Mouse (Mus musculus) hindbrain, embryonic 11.5 days (tissue): Measurements from ENCODE around the gene Olfr1428. TPM values are rescaled to one million over a fixed set of nuclear protein-coding genes. Genes with fewer than 3 reads are reported as not detected.
A peak's percentile ranks its signal among the peaks of the same experiment; 100 is the strongest.

Source experiments
- ATAC-seq: fragments of 200-750 bp; cut with Nextera tagmentation; 2 replicates; pipeline ENCODE4 v1.8.0; 2017; ENCODE audit warnings: mild to moderate bottlenecking, moderate TSS enrichment, moderate library complexity; ENCODE audit not compliant: low FRiP score
- DNase-seq: peaks from one replicate; pipeline ENCODE4 v3.0.0-alpha.2; 2015; ENCODE audit warnings: low spot score
- H3K27ac ChIP-seq: fragments of 300-500 bp; sonication (generic); 2 replicates; pipeline ENCODE4 v1.5.1; 2014; ENCODE audit warnings: mild to moderate bottlenecking, low read depth, low read length
- H3K27me3 ChIP-seq: fragments of 300-500 bp; sonication (generic); 2 replicates; pipeline ENCODE4 v1.6.1; 2014; ENCODE audit warnings: mild to moderate bottlenecking, low read length, moderate library complexity, mixed read lengths; ENCODE audit not compliant: control insufficient read depth, insufficient read depth
- H3K36me3 ChIP-seq: fragments of 300-500 bp; sonication (generic); 2 replicates; pipeline ENCODE4 v1.6.1; 2014; ENCODE audit warnings: mild to moderate bottlenecking, low read length, moderate library complexity, mixed read lengths; ENCODE audit not compliant: control insufficient read depth, insufficient read depth
- H3K4me1 ChIP-seq: fragments of 300-500 bp; sonication (generic); replicated peaks from 2 replicates; pipeline ENCODE4 v1.6.1; 2014; ENCODE audit warnings: low read length, mixed read lengths; ENCODE audit not compliant: control insufficient read depth, insufficient read depth
- H3K4me2 ChIP-seq: fragments of 300-500 bp; sonication (generic); replicated peaks from 2 replicates; pipeline ENCODE4 v1.6.1; 2014; ENCODE audit warnings: mild to moderate bottlenecking, low read depth, low read length
- H3K4me3 ChIP-seq: fragments of 300-500 bp; sonication (generic); 2 replicates; pipeline ENCODE4 v1.5.1; 2014; ENCODE audit warnings: low read depth, low read length
- H3K9ac ChIP-seq: fragments of 300-500 bp; sonication (generic); 2 replicates; pipeline ENCODE4 v1.6.1; 2014; ENCODE audit warnings: low read depth, low read length
- H3K9me3 ChIP-seq: fragments of 300-500 bp; sonication (generic); 2 replicates; pipeline ENCODE4 v1.6.1; 2016; ENCODE audit warnings: low read length; ENCODE audit not compliant: control insufficient read depth
- WGBS: fragments of 180-500 bp; shearing (Covaris S2); extraction: QIAGEN DNeasy Blood & Tissue Kit; methylation state at CpG from one replicate; pipeline ENCODE4 v1.1.7; 2014; 5-methylcytosine and 5-hydroxymethylcytosine counted together
- polyA plus RNA-seq: library from polyadenylated mRNA; unstranded; fragments of >200 nt; fragmentation: Nextera tagmentation; extraction: Ambion mirVana; gene quantifications from 2 replicates; pipeline ENCODE4 v1.2.1, GENCODE M21; 2014

Olfr1428 gene
- polyA plus RNA-seq = not detected in 2 replicates

DNA sequence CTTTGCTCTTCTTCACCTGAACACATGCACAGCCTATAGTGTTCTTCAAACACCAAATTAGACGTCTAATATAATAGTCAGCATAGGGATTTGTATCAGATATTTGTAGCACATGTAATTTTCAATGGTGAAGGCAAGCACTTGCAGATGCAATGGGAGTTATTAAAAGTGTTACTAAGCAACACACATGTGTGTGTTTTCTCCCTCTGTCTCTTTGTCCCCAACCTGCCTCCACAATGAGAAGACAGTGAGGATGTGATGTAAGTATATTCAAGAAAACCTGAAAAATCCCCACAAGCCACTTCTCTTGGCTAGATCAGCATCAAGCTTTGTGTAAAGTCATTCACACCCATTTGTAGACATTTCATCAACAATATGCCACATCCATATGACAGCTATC lies at the start of gene Olfr1428:
Olfr1428 (minus strand) TSS at position 101 of the 400 bp plus-strand sequence.
- ATAC-seq (no peak), DNase-seq (no peak)
- no peak within 1 kb of the TSS for H3K27ac ChIP-seq
- no peak within 1 kb of the TSS for H3K4me2 ChIP-seq
- H3K9me3 ChIP-seq = no peaks in the 10 kb centered on the region
- no peaks in the 10 kb centered on the region for H3K27me3 ChIP-seq
- H3K4me3 ChIP-seq = no peak within 1 kb of the TSS
- no peaks in the 10 kb centered on the region for H3K36me3 ChIP-seq
- no peak within 1 kb of the TSS for H3K9ac ChIP-seq
- H3K4me1 ChIP-seq = no peaks in the 10 kb centered on the region
- 89% methylated on average over 1 of the region's 1 CpGs for WGBS

DNA sequence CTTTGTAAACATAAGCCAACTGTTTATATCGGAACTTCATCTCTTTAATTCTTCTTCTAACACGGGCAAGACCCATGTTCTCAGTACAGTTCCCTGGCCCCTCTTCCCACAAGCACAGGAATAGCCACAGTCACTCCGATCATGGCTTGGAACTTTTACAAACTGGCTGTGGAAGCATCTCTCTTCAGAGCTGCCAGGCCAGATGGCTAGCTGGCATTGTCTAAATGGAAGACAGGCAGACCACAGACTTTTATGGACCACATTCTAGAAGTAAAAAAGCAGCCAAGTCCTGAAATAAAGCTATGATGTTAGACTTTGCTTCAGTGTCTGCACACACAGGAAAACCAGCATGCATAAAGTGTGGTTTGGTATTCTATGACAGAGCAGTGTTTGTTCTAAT lies 29.8 kb upstream of the Olfr1428 start:
- DNase-seq (no peak), ATAC-seq (no peak)
- WGBS = 94% methylated on average over 3 of the region's 3 CpGs
- no peaks in the 10 kb centered on the region for H3K27me3 ChIP-seq
- no peak overlapping the region for H3K4me3 ChIP-seq
- H3K4me1 ChIP-seq = no peaks in the 10 kb centered on the region
- no peak overlapping the region for H3K9ac ChIP-seq
- H3K4me2 ChIP-seq = no peak overlapping the region
- no peak overlapping the region for H3K27ac ChIP-seq
- no peaks in the 10 kb centered on the region for H3K9me3 ChIP-seq
- H3K36me3 ChIP-seq = no peaks in the 10 kb centered on the region

DNA sequence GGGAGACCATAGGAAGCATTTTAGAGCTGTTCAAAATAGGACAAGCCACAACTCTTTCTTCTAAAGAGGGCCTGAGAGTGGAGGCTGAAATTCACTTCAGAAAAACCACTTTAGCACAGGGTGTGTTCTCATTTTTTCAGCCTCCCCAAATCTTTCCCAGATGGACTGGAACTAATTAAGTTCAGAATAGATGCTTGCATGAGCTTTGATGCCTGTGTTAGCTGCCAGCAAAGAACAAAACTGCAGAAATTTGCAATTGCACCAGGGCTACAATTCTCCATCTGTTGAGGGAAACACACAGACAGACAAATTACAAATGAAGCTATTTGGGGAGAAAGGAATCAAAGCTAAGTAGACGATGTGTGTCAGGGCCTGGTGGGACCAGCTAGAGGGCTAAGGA lies 27.7 kb upstream of the Olfr1428 start:
- Histone ChIP-seq H3K9me3 (no peaks in the 10 kb centered on the region), H3K4me2 (no peak overlapping the region), H3K4me3 (no peak overlapping the region), H3K27me3 (no peaks in the 10 kb centered on the region), H3K36me3 (no peaks in the 10 kb centered on the region), H3K27ac (no peak overlapping the region), H3K4me1 (no peaks in the 10 kb centered on the region), H3K9ac (no peak overlapping the region)
- ATAC-seq = no peak
- no peak for DNase-seq
- 43% methylated on average over 1 of the region's 1 CpGs for WGBS

DNA sequence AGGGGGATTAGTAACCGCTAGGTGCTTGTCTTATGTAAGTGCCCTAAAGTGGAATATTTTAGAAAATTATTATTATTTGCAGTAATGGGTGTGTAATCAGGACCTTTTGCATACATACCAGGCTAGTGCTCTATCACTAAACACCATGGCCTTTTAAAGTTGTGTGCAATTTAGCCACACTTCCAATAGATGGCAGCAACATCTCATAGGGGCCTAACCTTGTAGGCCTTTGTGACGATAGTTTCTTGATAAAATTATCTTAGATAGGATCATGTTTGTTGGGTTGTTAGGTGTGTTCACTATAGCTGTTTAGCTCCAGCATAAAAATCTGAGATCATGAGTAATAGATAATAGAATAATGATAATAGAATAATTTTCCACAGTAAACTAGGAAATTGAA lies 18.6 kb upstream of the Olfr1428 start:
- no peak overlapping the region for H3K9ac ChIP-seq
- no peak overlapping the region for H3K4me2 ChIP-seq
- H3K4me1 ChIP-seq = no peaks in the 10 kb centered on the region
- H3K27me3 ChIP-seq = no peaks in the 10 kb centered on the region
- WGBS = 37% methylated on average over 2 of the region's 2 CpGs
- no peaks in the 10 kb centered on the region for H3K36me3 ChIP-seq
- no peak overlapping the region for H3K4me3 ChIP-seq
- H3K9me3 ChIP-seq = no peaks in the 10 kb centered on the region
- DNase-seq (peak; percentile 30), ATAC-seq (peak; percentile 74; the same call in 1 of the 2 replicates)
- H3K27ac ChIP-seq = no peak overlapping the region

DNA sequence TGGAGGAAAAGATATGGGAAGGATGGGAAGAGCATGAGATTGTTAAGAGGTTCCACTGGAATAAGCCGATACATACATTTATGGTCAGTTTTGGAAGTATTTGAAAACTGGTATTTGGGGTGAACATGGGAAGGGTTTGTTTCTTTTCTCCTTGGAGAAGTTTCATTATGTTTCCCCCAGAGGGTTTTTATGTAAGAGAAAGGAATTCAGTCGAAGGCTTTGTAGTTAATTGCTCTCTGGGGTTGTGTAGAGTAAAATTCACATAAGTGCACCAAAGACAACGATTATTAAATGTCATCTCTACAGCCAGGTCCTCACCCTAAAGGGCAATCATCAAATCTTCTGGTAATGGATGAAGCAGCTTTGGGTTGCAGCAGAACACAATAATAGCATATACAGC lies 7.4 kb upstream of the Olfr1428 start, which contains the start of gene Olfr76:
Olfr76 (minus strand) TSS at position 101 of the 400 bp plus-strand sequence.
- Histone ChIP-seq H3K36me3 (no peaks in the 10 kb centered on the region), H3K9me3 (no peaks in the 10 kb centered on the region), H3K4me2 (no peak within 1 kb of the TSS), H3K4me3 (no peak within 1 kb of the TSS), H3K27ac (no peak within 1 kb of the TSS), H3K4me1 (no peaks in the 10 kb centered on the region), H3K27me3 (no peaks in the 10 kb centered on the region), H3K9ac (no peak within 1 kb of the TSS)
- 84% methylated on average over 3 of the region's 3 CpGs for WGBS
- ATAC-seq (no peak), DNase-seq (no peak)

DNA sequence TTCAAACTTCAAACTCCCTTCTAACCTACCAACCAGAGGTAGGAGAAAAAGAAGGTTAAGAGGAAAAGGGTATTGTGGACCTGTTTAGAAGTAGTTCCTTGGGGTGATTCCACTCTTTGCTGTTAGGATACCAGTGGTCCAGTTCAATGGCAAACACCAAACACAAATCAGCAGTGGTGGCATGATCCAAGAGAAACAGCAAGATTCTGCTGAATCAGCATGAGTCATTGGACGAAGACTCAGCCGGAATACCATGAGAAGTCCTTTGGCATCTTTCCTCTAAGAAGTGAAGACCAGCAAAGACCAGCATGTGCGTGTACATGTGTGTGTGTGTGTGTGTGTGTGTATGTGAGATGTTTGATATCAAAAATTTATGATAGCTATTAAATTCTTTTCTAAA lies 767 bp upstream of the Olfr1428 start:
- Histone ChIP-seq H3K9ac (no peak overlapping the region), H3K27ac (no peak overlapping the region), H3K27me3 (no peaks in the 10 kb centered on the region), H3K36me3 (no peaks in the 10 kb centered on the region), H3K4me3 (no peak overlapping the region), H3K4me1 (no peaks in the 10 kb centered on the region), H3K9me3 (no peaks in the 10 kb centered on the region), H3K4me2 (no peak overlapping the region)
- ATAC-seq = no peak
- 93% methylated on average over 3 of the region's 3 CpGs for WGBS
- DNase-seq = no peak

DNA sequence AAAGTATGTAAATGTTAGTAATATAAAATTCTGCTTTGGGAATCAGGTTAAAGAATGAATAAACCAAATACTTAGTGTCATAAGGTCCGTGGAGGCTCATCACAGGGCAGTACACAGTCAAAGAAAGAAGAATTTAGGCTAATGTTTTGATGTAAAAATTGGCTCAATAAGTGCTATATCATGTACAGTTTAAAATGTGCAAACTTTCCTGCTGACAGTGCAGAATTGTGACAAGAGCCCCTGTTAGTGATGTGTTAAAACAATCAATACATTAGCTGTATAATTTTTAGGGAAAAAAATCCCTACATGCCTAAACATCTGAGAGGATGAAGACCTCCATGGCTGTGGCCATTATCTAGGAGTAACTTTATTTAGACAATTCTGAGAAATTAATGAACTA lies 1.9 kb downstream of the Olfr1428 start:
- no peak overlapping the region for H3K4me2 ChIP-seq
- H3K9ac ChIP-seq = no peak overlapping the region
- H3K9me3 ChIP-seq = no peaks in the 10 kb centered on the region
- H3K27ac ChIP-seq = no peak overlapping the region
- H3K27me3 ChIP-seq = no peaks in the 10 kb centered on the region
- H3K36me3 ChIP-seq = no peaks in the 10 kb centered on the region
- H3K4me3 ChIP-seq = no peak overlapping the region
- DNase-seq (no peak), ATAC-seq (no peak)
- 62% methylated on average over 1 of the region's 1 CpGs for WGBS
- no peaks in the 10 kb centered on the region for H3K4me1 ChIP-seq

DNA sequence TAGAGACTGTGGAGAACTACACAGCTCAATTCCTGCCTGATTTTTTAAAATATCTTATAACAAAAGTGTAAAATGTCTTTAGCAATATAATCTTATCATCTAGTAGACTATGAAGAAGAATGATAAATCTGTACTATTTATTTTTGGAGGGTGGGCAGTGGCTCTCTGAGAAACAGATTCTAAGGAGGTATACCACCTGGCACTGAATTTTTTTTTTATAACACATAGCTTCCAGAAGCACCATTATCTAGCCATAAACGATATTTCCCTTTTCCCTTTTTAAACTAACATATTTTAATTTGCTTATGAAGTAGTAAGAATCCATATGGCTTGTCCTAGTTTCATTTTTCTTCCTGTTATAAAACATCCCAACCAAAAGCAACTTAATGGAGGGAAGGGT lies 11.2 kb downstream of the Olfr1428 start:
- Histone ChIP-seq H3K4me1 (no peaks in the 10 kb centered on the region), H3K9me3 (no peaks in the 10 kb centered on the region), H3K27ac (no peak overlapping the region), H3K4me2 (no peak overlapping the region), H3K36me3 (no peaks in the 10 kb centered on the region), H3K9ac (no peak overlapping the region), H3K27me3 (no peaks in the 10 kb centered on the region), H3K4me3 (no peak overlapping the region)
- no peak for ATAC-seq
- 66% methylated on average over 1 of the region's 1 CpGs for WGBS
- no peak for DNase-seq

DNA sequence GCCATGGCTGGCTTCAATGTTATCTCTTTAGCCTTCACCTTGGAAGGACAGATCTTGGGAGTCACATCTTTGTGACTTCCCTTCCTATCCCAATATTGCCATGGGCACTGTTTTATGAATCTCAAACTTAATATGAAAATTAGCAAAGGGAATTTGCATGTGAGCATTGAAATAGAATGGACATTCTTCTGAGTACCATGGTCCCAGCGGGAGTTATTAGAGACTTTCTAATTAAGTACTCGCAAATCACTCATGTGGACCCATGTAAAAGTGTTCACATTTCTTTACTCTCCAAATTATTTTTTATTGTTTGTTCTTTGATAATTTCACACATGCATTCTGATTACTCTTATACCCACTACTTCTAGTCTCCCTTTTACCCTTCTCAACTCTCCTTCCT lies 12.5 kb downstream of the Olfr1428 start, which contains the start of gene Olfr1427:
Olfr1427 (minus strand) TSS at position 101 of the 400 bp plus-strand sequence.
- DNase-seq (no peak), ATAC-seq (no peak)
- Histone ChIP-seq H3K27ac (no peak within 1 kb of the TSS), H3K4me3 (no peak within 1 kb of the TSS), H3K9me3 (no peaks in the 10 kb centered on the region), H3K27me3 (no peaks in the 10 kb centered on the region), H3K9ac (no peak within 1 kb of the TSS), H3K4me2 (no peak within 1 kb of the TSS), H3K4me1 (no peaks in the 10 kb centered on the region), H3K36me3 (no peaks in the 10 kb centered on the region)
- WGBS = 94% methylated on average over 2 of the region's 2 CpGs
